Mouse (Mus musculus) MEL (cell line): ENCODE measurements around the gene Wfs1. TPM values are rescaled to one million over a fixed set of nuclear protein-coding genes. Genes with fewer than 3 reads are reported as not detected.

Experiments used
- DNase-seq: peaks from one replicate; pipeline ENCODE4 v3.0.0; 2011; ENCODE audit warnings: low read depth, low spot score
- H3K27ac ChIP-seq: 2 replicates; pipeline ENCODE4 v1.5.1; 2012; ENCODE audit warnings: low read depth, mild to moderate bottlenecking, control low read depth, low read length, moderate library complexity; ENCODE audit not compliant: control insufficient read depth
- H3K27me3 ChIP-seq, 2 experiments: fragments of 150-350 bp in 1 of 2; sonication (generic) in 1 of 2; 2 replicates each; pipeline ENCODE4 v1.6.1; 2012; ENCODE audit warnings: low read length in 2 of 2, mild to moderate bottlenecking in 2 of 2, improper control_type of control experiment in 1 of 2, moderate library complexity in 1 of 2; ENCODE audit not compliant: insufficient read depth in 2 of 2, control insufficient read depth in 1 of 2
- H3K36me3 ChIP-seq, 2 experiments: 2 replicates each; pipeline ENCODE4 v1.6.1; 2012 to 2014; ENCODE audit warnings: low read length in 2 of 2, improper control_type of control experiment in 1 of 2, inconsistent platforms in 1 of 2, mild to moderate bottlenecking in 1 of 2; ENCODE audit not compliant: insufficient read depth in 2 of 2, control insufficient read depth in 1 of 2
- H3K4me1 ChIP-seq, 2 experiments: fragments of 150-350 bp in 1 of 2; sonication (generic) in 1 of 2; 2 replicates each; pipeline ENCODE4 v1.6.1; 2012; ENCODE audit warnings: low read length in 2 of 2, improper control_type of control experiment in 1 of 2, mild to moderate bottlenecking in 1 of 2; ENCODE audit not compliant: insufficient read depth in 2 of 2, control insufficient read depth in 1 of 2
- H3K4me3 ChIP-seq, 2 experiments: fragments of 150-350 bp in 1 of 2; sonication (generic) in 1 of 2; 2 replicates each; pipeline ENCODE4 v1.5.1; 2012; ENCODE audit warnings: low read depth in 2 of 2, low read length in 2 of 2, mild to moderate bottlenecking in 2 of 2, moderate library complexity in 2 of 2, control low read depth in 1 of 2, improper control_type of control experiment in 1 of 2; ENCODE audit not compliant: control insufficient read depth in 1 of 2, insufficient read depth in 1 of 2
- H3K79me2 ChIP-seq: 2 replicates; pipeline ENCODE4 v1.6.1; 2012; ENCODE audit warnings: mild to moderate bottlenecking, low read length, moderate library complexity; ENCODE audit not compliant: control insufficient read depth, poor library complexity, insufficient read depth
- H3K9ac ChIP-seq: 2 replicates; pipeline ENCODE4 v1.6.1; 2012; ENCODE audit warnings: low read depth, mild to moderate bottlenecking, control low read depth, low read length, moderate library complexity; ENCODE audit not compliant: control insufficient read depth, poor library complexity, severe bottlenecking
- H3K9me3 ChIP-seq: fragments of 150-350 bp; sonication (generic); replicated peaks from 2 replicates; pipeline ENCODE4 v1.6.1; 2012; ENCODE audit warnings: mild to moderate bottlenecking, low read length, improper control_type of control experiment, moderate library complexity; ENCODE audit not compliant: insufficient read depth
- CHD1 ChIP-seq: IDR thresholded peaks from 2 replicates; pipeline ENCODE4 v1.6.1; 2012; ENCODE audit warnings: low read depth, mild to moderate bottlenecking, inconsistent platforms, low read length, improper control_type of control experiment
- E2F4 ChIP-seq: IDR thresholded peaks from 2 replicates; pipeline ENCODE4 v1.6.1; 2011; ENCODE audit warnings: low read depth, low read length, improper control_type of control experiment, borderline replicate concordance
- ELF1 ChIP-seq: IDR thresholded peaks from 2 replicates; pipeline ENCODE4 v1.6.1; 2014; ENCODE audit warnings: low read depth, mild to moderate bottlenecking, inconsistent platforms, low read length, improper control_type of control experiment, moderate library complexity
- GABPA ChIP-seq: IDR thresholded peaks from 2 replicates; pipeline ENCODE4 v1.6.1; 2012; ENCODE audit warnings: low read depth, mild to moderate bottlenecking, inconsistent platforms, low read length, improper control_type of control experiment, moderate library complexity
- HCFC1 ChIP-seq: IDR thresholded peaks from 2 replicates; pipeline ENCODE4 v1.6.1; 2012; ENCODE audit warnings: low read depth, mild to moderate bottlenecking, inconsistent platforms, low read length, improper control_type of control experiment, moderate library complexity
- JUND ChIP-seq: IDR thresholded peaks from 2 replicates; pipeline ENCODE4 v1.6.1; 2011; ENCODE audit warnings: low read depth, mild to moderate bottlenecking, improper control_type of control experiment, low read length
- MAZ ChIP-seq: IDR thresholded peaks from 2 replicates; pipeline ENCODE4 v1.6.1; 2012; ENCODE audit warnings: low read depth, mild to moderate bottlenecking, inconsistent platforms, low read length, improper control_type of control experiment
- MYC ChIP-seq: IDR thresholded peaks from 2 replicates; pipeline ENCODE4 v1.6.1; 2011; ENCODE audit warnings: low read depth, mild to moderate bottlenecking, low read length, improper control_type of control experiment, moderate library complexity
- NELFE ChIP-seq: IDR thresholded peaks from 2 replicates; pipeline ENCODE4 v1.6.1; 2011; ENCODE audit warnings: low read depth, low read length, improper control_type of control experiment
- RCOR1 ChIP-seq: IDR thresholded peaks from 2 replicates; pipeline ENCODE4 v1.6.1; 2012; ENCODE audit warnings: low read depth, mild to moderate bottlenecking, inconsistent platforms, low read length, improper control_type of control experiment
- SMC3 ChIP-seq: IDR thresholded peaks from 2 replicates; pipeline ENCODE4 v1.6.1; 2011; ENCODE audit warnings: low read depth, low read length, improper control_type of control experiment
- USF1 ChIP-seq: IDR thresholded peaks from 2 replicates; pipeline ENCODE4 v1.6.1; 2014; ENCODE audit warnings: low read depth, mild to moderate bottlenecking, inconsistent platforms, low read length, improper control_type of control experiment, moderate library complexity
- USF2 ChIP-seq, 2 experiments: IDR thresholded peaks; 2 replicates each; pipeline ENCODE4 v1.6.1; 2011 to 2012; ENCODE audit warnings: improper control_type of control experiment in 2 of 2, low read length in 2 of 2, borderline replicate concordance in 1 of 2, inconsistent platforms in 1 of 2, low read depth in 1 of 2, mild to moderate bottlenecking in 1 of 2; ENCODE audit not compliant: insufficient read depth in 1 of 2
- polyA plus RNA-seq, 2 experiments: library from polyadenylated mRNA; stranded (reverse) in 1 of 2; unstranded in 1 of 2; fragments of >175 nt in 1 of 2; fragments of >200 nt in 1 of 2; gene quantifications; 2 replicates each; pipeline versions ENCODE4 v1.2.1 to v1.2.4; 2012; ENCODE audit warnings: low replicate concordance in 2 of 2, low read depth in 1 of 2; ENCODE audit not compliant: insufficient read length in 2 of 2, insufficient read depth in 1 of 2, missing spikeins in 1 of 2
- total RNA-seq: library from RNA; depleted of rRNA; stranded (reverse); fragments of 300-350 nt; gene quantifications from 2 replicates; pipeline ENCODE4 v1.2.3, GENCODE M21; 2012

The Wfs1 gene
- total and polyA plus RNA-seq, 3 experiments, result not detected

DNA sequence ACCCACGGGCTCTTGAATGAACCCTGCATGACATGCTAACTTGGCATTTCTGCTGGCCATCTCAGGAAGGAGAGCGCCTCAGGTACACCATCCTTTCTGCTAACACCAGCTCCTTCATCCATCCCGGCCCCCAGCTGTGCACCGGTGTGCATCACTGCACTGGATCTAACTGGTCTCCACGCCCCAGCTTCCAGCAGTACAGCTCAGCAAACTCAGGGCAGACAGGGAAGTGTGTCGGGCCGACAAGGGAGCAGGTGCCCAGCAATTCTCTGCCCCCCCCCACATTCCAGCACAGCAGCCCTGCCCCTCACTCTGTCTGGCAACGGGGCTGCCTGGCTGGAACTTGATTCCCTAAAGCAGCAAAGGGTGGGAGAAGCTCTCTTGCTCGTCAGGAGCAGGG is 11.2 kb downstream of the Wfs1 start:
- H3K9me3 ChIP-seq, result no peaks in the 10 kb centered on the region
- no peak overlapping the region for H3K27ac ChIP-seq
- no peak overlapping the region for H3K9ac ChIP-seq
- TF ChIP-seq USF1 (no peak), HCFC1 (no peak), SMC3 (no peak)
- no peak for DNase-seq
- no peaks in the 10 kb centered on the region for H3K36me3 ChIP-seq
- no peaks in the 10 kb centered on the region for H3K79me2 ChIP-seq
- H3K4me1 ChIP-seq, result no peaks in the 10 kb centered on the region
- no peaks in the 10 kb centered on the region for H3K27me3 ChIP-seq
- H3K4me3 ChIP-seq, result no peak overlapping the region

DNA sequence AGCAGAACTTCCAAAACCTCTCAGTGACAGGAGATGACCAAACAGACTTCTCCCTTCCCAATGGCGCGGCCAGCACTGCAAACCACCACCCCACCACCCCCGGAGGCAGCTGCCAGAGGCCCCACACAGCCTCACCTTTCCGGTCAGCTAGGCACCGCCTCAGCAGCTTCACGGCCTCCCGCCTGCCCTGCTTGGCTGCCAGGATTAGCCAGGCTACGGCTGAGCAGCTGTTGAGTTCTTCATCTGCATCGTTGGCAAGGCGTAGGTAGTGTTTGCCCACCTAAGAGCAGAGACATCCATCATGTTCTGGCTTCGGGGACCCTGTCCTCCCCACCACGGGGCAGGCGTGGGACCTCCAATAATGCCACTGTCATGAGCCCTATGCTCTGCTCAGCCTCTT is 13.7 kb downstream of the Wfs1 start:
- Histone ChIP-seq H3K27me3 (no peaks in the 10 kb centered on the region), H3K36me3 (no peaks in the 10 kb centered on the region), H3K9ac (no peak overlapping the region), H3K4me3 (no peak overlapping the region), H3K27ac (no peak overlapping the region), H3K79me2 (no peaks in the 10 kb centered on the region), H3K4me1 (no peaks in the 10 kb centered on the region), H3K9me3 (no peaks in the 10 kb centered on the region)
- no peak for DNase-seq
- TF ChIP-seq USF2 (IDR thresholded peaks at IDR 0.05; ENCODE audit: borderline replicate concordance in 1 of 2, insufficient read depth in 1 of 2, low read depth in 1 of 2, low read length in 2 of 2) (no peak), RCOR1 (no peak), MYC (no peak), ELF1 (no peak), NELFE (no peak), MAZ (no peak), JUND (no peak)

DNA sequence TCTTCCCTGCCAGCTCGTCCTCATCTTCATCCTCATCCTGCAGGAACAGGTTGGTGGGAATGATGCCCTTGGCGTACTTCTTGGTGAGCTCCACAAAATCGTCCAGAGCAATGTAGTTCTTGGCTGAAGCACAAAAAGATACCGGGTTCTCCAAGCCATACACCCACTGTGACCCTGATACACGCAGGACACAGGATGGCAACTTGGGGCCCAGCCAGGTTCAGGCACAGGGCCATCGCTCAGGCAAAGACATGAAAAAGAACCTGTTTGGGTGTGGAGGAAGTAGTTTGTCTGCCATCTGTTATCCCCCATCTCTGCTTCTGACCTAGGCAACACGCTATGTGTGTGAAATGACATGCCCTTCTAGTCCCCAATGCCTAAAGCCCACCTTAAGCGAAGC is 17.4 kb downstream of the Wfs1 start:
- no peaks in the 10 kb centered on the region for H3K27me3 ChIP-seq
- H3K79me2 ChIP-seq, result no peaks in the 10 kb centered on the region
- H3K36me3 ChIP-seq, result no peaks in the 10 kb centered on the region
- H3K27ac ChIP-seq, result no peak overlapping the region
- H3K9me3 ChIP-seq, result no peaks in the 10 kb centered on the region
- H3K4me1 ChIP-seq, result no peaks in the 10 kb centered on the region
- H3K4me3 ChIP-seq, result no peak overlapping the region
- no peak for DNase-seq
- H3K9ac ChIP-seq, result no peak overlapping the region
- TF ChIP-seq E2F4 (no peak), HCFC1 (no peak), GABPA (no peak), USF2 (IDR thresholded peaks at IDR 0.05; ENCODE audit: borderline replicate concordance in 1 of 2, insufficient read depth in 1 of 2, low read depth in 1 of 2, low read length in 2 of 2) (no peak), CHD1 (no peak), NELFE (no peak)
